Mouse (Mus musculus) liver (tissue): ENCODE results near the gene Atxn1.

Experiments used
- DNase-seq: peaks from one replicate; pipeline ENCODE4 v3.0.0-alpha.2; 2020; ENCODE audit warnings: mixed read lengths

Gene Atxn1

GRCm38 (mm10) chr13:45859081-45859709 is 105.6 kb downstream of the Atxn1 start:
- DNase-seq, result peak; percentile 42

GRCm38 (mm10) chr13:45857416-45857815 is 107.4 kb downstream of the Atxn1 start:
- DNase-seq, result no peak

GRCm38 (mm10) chr13:45854531-45854930 is 110.3 kb downstream of the Atxn1 start:
- DNase-seq, result no peak

GRCm38 (mm10) chr13:45853691-45854090 is 111.1 kb downstream of the Atxn1 start:
- peak; percentile 62 for DNase-seq

GRCm38 (mm10) chr13:45852288-45852687 is 112.5 kb downstream of the Atxn1 start:
- no peak for DNase-seq

GRCm38 (mm10) chr13:45851746-45852145 is 113.1 kb downstream of the Atxn1 start:
- no peak for DNase-seq

- DNase-seq, result no peak
Observed at GRCm38 (mm10) chr13:45851156-45851555, 113.7 kb downstream of the Atxn1 start.

GRCm38 (mm10) chr13:45850181-45850974 is 114.4 kb downstream of the Atxn1 start:
- no peak for DNase-seq

- peak; percentile 81 for DNase-seq
Observed at GRCm38 (mm10) chr13:45849145-45850023, 115.4 kb downstream of the Atxn1 start.

- no peak for DNase-seq
Observed at GRCm38 (mm10) chr13:45842511-45843055, 122.2 kb downstream of the Atxn1 start.

- DNase-seq, result no peak
Observed at GRCm38 (mm10) chr13:45839901-45840300, 124.9 kb downstream of the Atxn1 start.

- no peak for DNase-seq
Observed at GRCm38 (mm10) chr13:45837609-45838220, 127.1 kb downstream of the Atxn1 start.

GRCm38 (mm10) chr13:45836377-45837054 is 128.3 kb downstream of the Atxn1 start:
- DNase-seq, result no peak

GRCm38 (mm10) chr13:45834300-45834699 is 130.5 kb downstream of the Atxn1 start:
- peak; percentile 22 for DNase-seq

GRCm38 (mm10) chr13:45832695-45833350 is 132.0 kb downstream of the Atxn1 start:
- DNase-seq, result no peak

GRCm38 (mm10) chr13:45829341-45829936 is 135.4 kb downstream of the Atxn1 start:
- DNase-seq, result no peak

- no peak for DNase-seq
Observed at GRCm38 (mm10) chr13:45828035-45828434, 136.8 kb downstream of the Atxn1 start.

- no peak for DNase-seq
Observed at GRCm38 (mm10) chr13:45827619-45828018, 137.2 kb downstream of the Atxn1 start.

- no peak for DNase-seq
Observed at GRCm38 (mm10) chr13:45827046-45827596, 137.7 kb downstream of the Atxn1 start.

GRCm38 (mm10) chr13:45822491-45822829 is 142.3 kb downstream of the Atxn1 start:
- no peak for DNase-seq
